Mouse (Mus musculus) 3134 (cell line): Measurements from ENCODE around the gene Micu1.
"Not testable (repeated sequence)": the region's sequence is repeated elsewhere in the genome, so short reads cannot be mapped to it uniquely, and the experiment has no call there.

ENCODE experiments used
- DNase-seq: peaks from one replicate; pipeline ENCODE4 v3.0.0-alpha.2; 2011; ENCODE audit warnings: low spot score; ENCODE audit not compliant: insufficient read length; ENCODE audit errors: extremely low read depth

Gene Micu1

DNA sequence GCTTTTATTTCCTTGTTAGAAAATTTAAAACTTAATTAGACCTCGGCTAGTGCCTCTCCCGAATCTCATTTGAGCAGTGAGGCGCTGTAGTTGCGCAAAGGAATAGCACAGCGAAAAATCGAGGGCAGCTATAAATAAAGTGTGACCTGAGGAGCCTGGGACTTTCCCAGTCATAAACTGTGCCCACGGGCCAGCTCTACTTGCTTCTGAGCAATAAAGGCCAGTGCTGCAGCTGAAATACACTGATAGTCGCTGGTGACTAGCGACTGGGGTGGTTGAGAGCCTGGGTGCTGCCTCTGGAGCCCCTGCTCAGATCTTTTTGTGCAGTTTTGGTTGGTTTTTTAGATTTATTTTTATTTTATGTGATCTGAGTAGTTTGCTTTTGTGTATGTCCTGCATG lies 142.4 kb downstream of the Micu1 start:
- no peak for DNase-seq

DNA sequence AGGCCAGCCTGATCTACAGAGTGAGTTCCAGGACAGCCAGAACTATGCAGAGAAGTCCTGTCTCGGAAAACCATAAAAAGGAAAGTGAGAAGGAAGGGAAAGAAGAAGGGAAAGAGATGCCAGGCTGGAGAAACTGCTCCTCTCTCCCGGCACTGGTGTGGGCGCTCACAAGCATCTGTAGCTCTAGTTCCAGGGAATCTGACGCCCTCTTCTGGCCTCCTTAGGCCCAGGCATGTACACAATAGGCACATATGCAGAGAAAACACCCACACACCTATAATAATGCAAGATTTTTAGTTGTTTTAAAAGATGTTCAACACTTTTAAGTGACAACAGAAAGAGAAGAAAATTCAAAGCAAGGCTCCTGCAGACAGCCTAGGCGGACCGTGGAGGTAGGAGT lies 144.1 kb downstream of the Micu1 start:
- no peak for DNase-seq

DNA sequence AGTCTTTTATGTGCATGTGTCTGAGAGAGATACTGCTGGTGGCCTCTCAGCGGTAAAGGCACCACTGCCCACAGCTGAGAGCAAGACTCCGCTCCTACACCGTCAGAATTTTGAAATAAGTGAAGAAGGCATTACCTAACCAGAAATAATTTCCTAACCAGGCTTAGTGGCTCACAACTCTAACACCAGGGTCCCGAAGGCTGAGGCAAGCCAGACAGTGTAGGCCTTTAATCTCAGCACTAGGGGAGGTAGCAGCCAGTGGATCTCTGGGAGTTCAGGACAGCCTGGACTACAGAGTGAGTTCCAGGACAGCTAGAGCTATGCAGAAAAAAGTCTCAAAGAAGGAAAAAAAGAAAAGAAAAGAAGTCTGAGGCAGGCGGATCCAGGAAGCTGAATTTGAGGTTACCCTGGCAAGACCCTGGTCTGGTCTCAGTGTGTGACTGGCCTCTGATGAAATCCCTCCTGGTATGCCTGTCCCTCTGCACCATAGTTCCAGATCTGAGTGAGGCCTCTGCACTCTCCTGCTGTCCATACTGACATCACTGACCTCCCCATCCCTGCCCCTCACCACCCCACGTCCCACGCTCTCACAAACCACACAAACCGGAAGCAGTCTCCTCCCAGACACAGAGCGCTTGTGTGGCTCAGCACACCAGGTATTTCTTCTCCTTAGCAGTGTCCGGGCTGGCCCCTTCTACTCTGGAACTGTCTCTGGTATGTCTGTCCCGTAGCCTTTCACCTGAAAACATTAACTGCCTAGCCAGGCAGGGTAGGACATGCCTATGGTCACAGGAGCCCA lies 146.0 kb downstream of the Micu1 start:
- DNase-seq = no peak

DNA sequence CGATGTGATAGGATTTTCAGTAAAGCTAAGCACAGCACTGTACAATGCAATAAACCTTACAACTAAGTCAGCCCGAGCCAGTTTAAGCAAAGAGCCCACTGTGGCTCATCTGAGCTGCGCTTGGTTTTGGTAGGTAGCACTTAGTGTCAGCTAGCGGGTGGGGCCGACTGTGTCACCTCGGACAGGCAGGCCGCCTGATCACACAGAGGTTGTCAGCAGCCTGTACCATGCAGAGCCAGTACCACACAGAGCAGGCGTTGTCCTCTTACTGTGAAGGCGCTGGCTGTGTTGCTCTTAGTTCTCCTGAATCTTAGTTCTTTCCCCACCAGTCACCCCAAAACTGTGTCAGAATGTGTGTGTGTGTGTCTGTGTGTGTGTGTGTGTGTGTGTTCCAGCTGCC lies 146.7 kb downstream of the Micu1 start:
- DNase-seq = no peak

DNA sequence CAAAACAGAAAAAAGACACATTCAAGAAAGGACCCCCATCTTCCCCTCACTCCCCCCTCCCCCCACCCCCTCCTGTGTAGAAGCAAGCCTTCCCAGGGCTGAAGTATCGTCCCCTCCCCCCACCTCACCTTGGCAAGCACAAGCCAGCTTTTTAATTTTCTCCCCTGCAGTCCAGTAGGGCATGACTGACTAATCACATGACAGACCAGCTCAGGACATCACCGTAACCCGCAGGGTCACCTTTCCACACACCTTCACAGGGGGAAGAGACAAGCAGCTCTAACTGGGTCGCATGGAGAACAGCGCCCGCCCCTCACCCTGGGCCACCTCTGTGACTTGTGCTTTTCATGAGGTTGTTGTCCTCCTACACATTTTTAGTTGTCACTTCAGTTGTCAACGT lies 147.1 kb downstream of the Micu1 start:
- no peak for DNase-seq

DNA sequence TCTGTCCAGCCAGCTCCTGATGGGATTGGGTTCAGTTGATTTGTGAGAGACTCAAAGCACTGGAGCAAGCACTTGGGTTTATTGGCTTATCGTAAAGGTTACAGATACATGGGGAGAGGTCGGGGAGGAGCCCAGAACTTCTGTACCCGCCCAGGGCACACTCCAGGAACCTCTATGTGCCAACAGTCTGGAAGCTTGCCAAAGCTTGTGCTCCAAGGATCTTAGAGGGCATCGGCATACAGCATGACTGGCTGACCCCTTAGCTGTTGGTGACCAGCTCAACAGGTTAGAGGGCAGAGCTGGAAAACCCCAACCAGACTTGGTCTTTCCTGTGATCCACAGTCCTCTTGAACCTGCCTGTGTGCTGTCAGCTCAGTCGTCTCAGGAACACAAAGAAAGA lies 154.9 kb downstream of the Micu1 start:
- no peak for DNase-seq

DNA sequence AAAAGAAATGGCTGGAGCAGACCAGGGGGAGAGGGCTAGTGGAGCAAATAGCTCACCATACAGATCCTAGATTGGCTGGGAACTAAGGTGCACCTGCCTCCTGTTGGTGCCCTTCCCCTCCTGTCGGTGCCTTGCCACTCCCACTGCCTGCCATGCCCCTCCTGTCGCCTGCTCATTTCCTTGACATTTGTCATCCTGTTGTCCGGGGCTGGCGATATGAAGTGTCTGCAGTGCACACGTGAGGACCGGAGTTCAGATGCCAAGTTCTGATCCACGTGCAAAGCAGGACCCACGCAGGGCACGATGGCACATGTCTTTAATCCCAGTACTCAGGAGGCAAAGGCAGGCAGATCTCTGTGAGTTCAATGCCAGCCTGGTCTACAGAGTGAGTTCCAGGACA lies 158.4 kb downstream of the Micu1 start:
- DNase-seq = no peak

DNA sequence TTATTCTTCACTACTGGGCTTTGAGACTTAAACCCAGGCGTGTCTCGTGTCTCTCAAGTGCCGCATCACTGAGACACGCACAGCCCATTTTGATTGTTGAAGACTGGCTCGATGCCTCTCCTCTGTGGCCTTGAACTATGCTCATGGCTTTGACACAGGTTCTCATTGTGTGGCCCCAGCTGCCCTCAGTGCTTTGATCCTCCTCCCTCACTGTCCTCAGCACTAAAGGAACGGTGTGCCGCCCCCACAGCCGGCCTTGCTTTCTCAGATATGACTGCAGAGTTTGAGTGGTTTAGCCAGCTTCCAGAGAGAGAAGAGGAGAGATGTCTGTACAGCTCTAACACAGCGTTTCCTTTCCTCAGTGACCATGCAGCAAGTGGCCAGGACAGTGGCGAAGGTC lies 158.9 kb downstream of the Micu1 start:
- no peak for DNase-seq

DNA sequence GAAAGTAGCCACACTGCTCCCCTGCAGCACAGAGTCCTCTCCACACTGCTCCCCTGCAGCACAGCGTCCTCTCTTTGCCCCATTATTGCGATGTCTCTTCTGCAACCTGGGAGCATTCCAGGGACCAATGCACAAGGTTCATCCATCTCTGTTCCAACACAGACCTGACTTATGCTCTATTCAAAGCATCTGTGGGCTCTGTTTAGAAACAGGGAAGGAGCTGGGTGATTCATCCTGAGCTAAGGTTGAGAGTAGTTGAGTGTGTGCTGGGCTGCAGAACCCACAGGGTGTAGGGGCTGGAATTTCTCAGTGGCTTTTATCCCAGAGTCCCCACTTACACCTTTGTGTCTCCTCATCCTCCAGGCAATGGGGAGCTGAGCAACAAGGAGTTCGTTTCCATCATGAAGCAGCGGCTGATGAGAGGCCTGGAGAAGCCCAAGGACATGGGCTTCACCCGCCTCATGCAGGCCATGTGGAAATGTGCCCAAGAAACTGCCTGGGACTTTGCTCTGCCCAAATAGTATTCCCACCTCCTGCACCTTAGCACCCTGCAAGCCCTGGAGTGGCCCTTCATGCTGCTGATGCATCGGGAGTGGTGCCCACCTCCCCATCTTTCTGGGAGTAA lies 160.7 kb downstream of the Micu1 start:
- DNase-seq = no peak

DNA sequence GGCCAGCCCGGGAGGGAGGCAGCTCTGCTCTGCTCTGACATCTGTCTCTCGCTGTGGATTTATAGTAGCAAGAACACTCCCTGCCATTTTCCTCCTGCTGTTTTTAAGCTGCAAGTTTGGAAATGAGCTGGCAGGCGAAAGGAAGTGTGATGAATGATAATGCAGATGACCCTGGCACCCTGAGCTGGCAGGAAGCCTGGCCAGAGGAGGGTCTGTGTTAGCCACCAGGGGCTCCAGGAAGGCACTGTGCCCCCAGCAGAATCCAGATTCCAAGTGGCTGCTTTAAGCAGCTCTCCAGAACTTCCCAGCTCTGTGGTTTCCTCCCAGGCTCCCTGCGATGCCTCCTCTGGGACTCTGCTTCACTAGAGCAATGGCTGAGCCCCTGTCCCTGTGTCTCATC lies 161.3 kb downstream of the Micu1 start:
- no peak for DNase-seq

DNA sequence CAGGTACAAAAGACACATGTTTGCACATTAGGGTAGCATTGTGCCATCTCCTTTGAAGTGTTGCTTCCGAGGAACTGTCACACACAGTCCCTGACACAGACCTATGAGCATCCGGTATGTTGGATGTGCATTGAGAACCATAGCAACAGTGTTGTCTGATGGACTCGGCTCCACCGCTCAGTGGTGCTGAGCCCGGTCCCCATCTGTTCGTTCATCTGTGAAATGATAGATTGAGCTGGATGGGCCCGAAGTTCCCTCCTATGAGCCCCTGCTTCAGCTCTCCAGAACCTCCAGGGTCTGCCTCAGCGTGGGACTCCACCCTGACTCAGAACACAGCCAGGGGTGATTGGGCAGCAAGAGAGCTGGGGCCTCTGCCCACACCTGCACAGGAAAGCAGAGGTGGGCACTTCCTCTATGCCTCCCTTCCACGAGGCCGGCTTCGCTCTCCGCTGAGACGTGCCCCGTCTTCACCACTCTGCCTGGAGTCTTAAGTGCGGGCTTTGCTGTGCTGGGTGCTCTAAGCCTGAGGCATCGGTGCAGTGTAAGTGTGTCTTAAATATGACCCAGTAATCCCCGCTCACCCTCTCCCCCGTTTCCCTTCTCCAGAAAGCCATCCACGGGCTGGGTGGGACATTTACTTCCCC lies 162.1 kb downstream of the Micu1 start:
- DNase-seq = no peak

DNA sequence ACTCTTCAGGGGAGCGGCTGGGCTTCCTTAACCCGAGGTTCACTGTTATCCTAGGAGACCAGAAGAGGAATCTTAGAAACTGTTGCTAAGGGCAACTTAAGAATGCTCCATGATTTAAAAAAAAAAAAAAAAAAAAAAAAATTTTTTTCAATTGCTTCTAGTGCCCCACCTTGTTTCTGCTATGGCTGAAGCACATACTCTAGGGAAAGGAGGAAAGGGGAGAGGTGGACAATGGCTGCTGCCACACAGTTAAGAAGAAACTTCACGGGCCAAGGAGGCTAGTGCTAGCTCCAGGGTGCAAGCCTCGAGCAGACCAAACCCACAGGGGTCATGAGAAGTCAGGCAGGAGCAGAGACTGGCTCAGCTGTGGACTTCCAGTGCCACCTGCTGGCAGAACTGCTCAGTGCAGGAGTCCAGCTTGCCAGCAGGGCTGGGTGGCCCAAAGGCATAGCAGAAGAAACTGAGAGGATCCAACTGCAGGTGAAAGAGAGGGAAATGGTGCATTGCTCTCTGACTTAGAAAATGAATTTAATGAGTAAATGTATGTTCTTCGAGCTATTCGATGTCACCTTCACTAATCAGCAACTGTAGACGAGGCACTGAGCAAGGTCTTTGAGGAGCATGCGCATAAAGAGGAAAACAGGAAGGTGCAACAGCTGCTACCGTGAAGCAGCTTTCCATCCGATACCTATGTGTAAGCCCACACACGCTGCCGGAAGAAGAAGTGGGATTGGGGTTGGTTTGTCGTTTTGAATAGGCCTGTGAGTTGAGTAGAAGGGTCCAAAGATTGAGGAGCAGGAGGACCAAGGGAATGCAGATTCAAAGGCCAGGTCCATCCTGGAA lies 162.8 kb downstream of the Micu1 start:
- DNase-seq = peak; percentile 60

DNA sequence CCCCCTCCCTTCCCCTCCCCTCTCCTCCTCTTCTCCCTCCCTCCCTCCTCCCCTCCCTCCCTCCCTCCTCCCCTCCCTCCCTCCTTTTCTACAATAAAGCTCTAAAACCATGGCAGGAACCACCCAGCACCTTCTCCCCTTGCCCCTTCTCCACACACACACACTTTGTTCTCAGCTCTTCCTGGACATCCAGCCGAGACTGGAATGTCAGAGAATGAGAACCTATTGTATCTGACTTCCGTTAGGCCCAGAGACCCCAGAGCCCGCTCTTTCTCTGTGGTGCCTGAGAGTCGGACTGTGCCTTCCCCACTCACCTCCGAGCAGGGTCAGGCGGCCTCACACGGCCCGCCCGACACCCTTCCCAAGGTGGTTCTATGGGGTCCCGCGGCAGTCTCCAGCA lies 166.0 kb downstream of the Micu1 start:
- no peak for DNase-seq

DNA sequence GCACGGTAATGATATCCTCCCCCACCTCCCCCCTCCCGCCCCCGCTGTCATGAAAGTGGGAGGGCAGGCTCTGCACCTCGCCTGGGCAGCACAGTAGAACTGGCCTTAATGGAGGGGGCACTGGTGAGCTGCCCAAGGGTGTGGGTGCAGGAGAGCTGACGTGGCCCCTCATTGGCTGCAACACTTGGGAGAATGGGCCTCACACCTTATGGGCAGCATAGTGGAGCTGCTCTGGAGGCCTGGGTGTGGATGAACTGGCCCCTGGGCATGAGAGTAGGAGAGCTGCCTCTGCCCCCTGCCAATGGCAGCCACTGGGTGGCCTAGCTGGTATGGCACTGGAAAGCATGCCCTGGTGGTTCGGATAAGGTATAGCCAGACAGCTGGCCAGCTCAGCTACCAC lies 167.8 kb downstream of the Micu1 start:
- no peak for DNase-seq

DNA sequence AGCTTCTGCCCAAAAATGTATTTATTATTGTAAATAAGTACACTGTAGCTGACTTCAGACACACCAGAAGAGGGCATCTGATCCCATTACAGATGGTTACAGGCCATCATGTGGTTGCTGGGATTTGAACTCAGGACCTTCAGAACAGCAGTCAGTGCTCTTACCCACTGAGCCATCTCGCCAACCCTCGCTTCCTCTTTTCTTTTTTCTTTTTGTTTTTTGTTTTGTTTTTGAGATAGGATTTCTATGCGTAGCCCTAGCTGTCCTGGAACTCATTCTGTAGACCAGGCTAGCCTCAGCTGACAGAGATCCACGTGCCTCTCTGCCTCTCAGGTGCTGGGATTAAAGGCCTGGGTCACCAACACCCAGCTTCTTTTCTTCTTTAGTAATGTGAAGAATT lies 170.4 kb downstream of the Micu1 start:
- DNase-seq = not testable (repeated sequence)

DNA sequence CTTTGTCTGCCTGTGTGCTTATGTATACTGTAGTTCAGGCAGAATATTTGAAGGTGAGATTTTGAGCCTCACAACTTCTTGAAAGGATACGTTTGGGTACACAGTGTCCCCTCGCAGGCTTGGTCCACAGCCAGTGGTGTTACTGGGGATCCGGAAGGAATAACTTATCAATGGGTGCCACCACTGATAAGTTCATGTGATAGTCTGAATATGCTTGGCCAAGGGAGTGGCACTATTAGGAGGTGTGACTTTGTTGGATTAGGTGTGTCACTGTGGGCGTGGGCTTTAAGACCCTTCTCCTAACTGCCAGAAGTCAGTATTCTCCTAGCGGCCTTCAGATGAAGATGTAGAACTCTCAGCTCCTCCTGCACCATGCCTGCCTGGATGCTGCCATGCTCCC lies 170.9 kb downstream of the Micu1 start:
- no peak for DNase-seq

DNA sequence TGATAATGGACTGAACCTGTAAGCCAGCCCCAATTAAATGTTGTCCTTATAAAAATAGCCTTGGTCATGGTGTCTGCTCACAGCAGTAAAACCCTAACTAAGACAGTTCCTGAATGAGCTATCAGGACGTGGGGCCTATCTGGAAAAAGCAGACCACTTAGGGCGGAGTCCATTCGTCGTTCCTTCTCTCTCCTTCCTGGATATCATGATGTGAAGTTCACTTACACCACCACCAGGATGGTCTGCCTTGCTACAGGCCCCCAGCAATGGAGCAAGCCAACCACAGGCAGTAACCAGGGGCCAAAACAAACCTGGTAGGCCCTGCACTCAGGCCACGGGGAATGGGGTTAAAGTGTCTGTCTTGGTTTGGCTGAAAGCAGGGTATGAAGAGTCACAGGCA lies 171.3 kb downstream of the Micu1 start:
- DNase-seq = no peak

DNA sequence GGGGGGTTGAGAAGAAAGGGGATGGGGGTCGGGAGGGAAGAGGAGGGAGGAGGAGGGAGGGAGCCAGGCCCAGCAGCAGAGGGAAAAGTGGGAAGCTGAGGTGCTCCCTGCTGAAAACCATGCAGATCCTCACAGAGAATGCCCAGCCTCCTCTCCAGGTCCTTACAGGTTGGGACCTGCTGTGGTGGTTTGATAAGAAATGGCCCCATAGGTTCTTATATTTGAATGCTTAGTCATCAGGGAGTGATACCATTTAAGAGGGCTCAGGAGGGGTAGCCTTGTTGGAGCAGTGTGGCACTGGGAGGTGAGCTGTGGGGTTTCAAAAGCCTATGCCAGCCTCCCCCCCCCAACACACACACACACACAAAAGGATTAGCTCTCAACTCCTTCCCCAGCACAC lies 173.1 kb downstream of the Micu1 start:
- no peak for DNase-seq

DNA sequence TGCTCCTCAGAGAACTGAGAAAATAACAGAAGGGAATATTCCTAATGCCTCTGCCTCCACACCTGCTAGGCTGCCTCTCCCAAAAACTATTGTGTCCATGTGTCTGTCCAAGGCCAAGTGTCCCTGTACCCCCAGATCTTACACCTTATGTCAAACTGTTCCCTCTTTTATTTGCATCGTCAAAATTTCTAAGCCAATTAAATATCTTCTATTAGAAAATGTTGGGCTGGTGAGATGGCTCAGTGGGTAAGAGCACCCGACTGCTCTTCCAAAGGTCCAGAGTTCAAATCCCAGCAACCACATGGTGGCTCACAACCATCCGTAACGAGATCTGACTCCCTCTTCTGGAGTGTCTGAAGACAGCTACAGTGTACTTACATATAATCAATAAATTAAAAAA lies 174.4 kb downstream of the Micu1 start:
- DNase-seq = not testable (repeated sequence)

DNA sequence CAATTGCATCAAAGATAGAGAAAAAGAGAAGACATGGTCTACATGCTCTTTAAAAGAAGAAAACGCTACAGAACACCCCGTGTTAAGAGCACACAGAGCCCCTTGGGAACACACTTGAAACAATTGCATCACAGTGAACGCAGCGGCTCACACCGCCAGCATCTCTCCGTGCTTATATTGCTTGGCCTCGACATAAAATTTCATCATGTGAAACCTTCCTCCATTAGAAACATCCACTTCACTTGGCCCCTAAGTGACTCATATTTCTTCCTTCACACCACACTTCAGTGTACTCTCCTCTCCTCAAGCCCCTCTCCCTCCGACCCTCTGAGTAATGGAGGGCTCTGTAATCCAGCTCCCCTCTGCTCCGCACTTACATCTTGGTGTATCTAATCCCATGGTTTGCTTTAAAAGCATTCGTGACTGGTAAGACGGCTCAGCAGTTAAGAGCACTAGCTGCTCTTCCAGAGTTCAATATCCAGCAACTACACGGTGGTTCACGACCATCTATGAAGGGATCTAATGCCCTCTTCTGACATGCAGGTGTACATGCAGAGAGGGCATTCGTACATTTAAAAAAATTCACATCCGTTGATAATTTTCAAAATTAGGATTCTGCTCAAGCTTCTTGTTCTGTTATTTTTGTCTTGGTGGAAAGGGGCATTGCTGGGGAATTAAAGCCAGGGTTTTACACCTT lies 175.3 kb downstream of the Micu1 start:
- no peak for DNase-seq

DNA sequence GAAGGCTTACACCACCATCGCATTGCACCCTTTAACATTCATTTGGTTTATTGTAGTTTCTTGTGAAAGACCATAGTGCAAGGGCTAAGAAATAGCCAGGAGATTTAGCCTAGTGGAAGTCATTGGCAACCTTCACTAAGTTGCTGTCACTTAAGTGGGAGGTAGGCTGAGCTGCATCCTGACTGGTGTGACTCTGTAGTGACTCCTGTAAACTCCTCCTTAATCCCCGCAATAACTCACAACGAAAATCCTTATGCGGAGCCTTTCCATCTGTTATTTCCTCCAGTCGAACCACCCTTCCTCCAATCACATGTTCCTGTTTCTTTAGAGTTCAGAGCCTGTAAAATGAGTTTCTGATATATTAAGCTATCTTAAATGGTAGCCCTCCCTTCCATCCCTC lies 176.5 kb downstream of the Micu1 start:
- no peak for DNase-seq
